Mouse (Mus musculus) embryonic fibroblast, embryonic 13.5 days (primary cell): ENCODE results near the gene Ado. TPM values are rescaled to one million over a fixed set of nuclear protein-coding genes. Genes with fewer than 3 reads are reported as not detected.
A peak's percentile ranks its signal among the peaks of the same experiment; 100 is the strongest.

Experiments
- H3K27ac ChIP-seq: 2 replicates; pipeline ENCODE4 v1.5.1; 2012; ENCODE audit warnings: low read length, control low read depth, inconsistent platforms; ENCODE audit not compliant: insufficient read depth
- H3K4me1 ChIP-seq: 2 replicates; pipeline ENCODE4 v1.6.1; 2011; ENCODE audit warnings: low read length; ENCODE audit not compliant: control insufficient read depth, insufficient read depth
- H3K4me3 ChIP-seq: 2 replicates; pipeline ENCODE4 v1.5.1; 2011; ENCODE audit warnings: mild to moderate bottlenecking, control low read depth, low read length; ENCODE audit not compliant: insufficient read depth
- CTCF ChIP-seq: IDR thresholded peaks from 2 replicates; pipeline ENCODE4 v1.5.1; 2011; ENCODE audit warnings: mild to moderate bottlenecking, control low read depth, low read length, moderate library complexity, borderline replicate concordance; ENCODE audit not compliant: insufficient read depth
- POLR2A ChIP-seq: IDR thresholded peaks from 2 replicates; pipeline ENCODE4 v1.6.1; 2011; ENCODE audit warnings: low read depth, mild to moderate bottlenecking, control low read depth, low read length, moderate library complexity
- polyA plus RNA-seq: library from polyadenylated mRNA; stranded (reverse); fragments of >200 nt; gene quantifications from 2 replicates; pipeline ENCODE4 v1.2.4, GENCODE M21; 2011; ENCODE audit warnings: low read depth; ENCODE audit not compliant: missing spikeins, insufficient read length

Gene Ado
- polyA plus RNA-seq, 1 experiment, result 24.7 TPM

DNA sequence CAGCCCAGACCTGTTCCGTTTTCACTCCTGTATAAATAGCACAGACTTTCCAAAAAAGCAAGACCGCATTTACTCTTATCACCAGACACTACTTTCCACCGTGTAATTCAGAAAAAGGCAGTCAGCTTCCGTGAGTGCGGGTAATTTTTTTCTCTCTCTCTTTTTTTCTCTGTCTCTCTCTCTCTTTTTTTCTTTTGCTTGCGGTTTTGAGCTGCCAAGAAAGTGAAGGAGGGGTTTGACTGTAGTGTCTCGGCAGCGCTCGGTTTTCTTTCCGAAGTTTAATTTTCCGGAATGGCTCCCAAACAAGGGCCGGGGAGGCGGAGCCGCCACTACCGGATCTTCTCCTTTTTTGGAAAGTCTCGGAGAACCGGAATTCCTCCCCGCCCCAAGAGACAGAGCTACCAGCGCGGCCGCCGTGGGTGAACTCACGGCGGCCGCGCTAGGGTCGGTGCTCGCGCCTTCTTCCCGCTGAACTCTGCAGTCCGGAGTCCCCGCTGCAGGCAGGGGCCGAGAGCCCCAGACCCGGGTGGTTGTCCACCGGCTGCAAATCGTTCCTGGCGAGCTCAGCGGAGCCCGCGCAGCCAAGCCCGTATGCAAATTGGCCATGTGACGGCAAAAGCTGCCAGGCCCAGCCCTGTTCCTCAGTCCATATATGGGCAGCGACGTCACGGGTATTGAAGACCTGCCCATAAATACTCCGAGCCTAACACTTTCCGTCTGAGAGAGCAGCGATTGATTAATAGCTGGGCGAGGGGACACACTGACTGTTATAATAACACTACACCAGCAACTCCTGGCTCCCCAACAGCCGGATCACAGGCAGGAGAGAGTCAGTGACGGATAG lies 11.4 kb downstream of the Ado start:
- peak overlapping the region; percentile 66 for H3K4me3 ChIP-seq
- no peaks in the 10 kb centered on the region for H3K4me1 ChIP-seq
- H3K27ac ChIP-seq, result peak overlapping the region; percentile 67
- no peak for TF ChIP-seq CTCF
- TF ChIP-seq POLR2A, result peak; percentile 66

DNA sequence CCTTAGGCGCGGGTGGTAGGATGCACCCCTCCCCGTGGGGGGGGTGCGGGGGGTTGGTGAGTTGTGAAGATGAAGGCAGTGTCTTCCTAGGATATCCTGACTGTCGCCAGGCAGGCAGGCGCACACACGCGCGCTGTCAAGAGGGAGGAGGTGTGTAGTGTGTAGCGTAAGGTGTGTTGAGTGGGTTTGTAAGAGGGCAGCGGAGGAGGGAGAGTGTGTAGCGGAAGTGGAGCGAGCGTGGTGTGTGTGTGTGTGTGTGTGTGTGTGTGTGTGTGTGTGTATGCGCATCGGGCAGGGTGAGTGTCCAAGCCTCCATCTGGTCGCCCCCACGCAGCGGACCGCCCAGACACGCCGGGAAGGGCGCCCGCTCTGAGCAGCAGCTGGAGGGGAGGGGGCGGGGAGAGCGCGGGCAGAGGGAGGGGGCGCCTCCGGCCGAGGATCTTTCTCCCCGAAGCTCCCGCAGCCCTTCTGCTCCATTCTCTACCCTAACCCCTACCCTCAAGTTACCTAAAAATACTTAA lies 12.1 kb downstream of the Ado start:
- no peaks in the 10 kb centered on the region for H3K4me1 ChIP-seq

DNA sequence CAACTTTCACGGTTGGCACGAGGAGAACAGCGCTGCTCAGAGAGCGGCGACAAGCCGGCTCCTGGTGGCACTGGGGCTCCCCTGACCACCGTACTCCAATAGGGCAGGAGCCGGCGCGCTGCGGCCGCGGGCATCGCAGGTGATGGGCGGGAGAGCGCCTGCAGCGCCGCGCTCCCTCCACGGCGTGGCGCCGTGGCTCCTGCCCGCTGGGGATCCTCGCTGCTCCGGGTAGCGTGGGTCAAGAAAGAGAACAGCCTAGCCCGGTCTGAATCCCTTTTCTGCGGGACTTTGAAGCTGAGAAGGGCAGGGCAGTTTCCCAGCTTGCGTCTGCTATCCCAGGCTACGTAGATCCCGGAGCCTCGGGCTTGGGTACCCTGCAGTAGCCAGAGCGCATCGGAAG lies 12.8 kb downstream of the Ado start:
- Histone ChIP-seq H3K4me1 (no peaks in the 10 kb centered on the region), H3K4me3 (peak overlapping the region; percentile 51), H3K27ac (peak overlapping the region; percentile 17; the same call in 1 of the 2 replicates)
- TF ChIP-seq CTCF, result peak; percentile 75
- no peak for TF ChIP-seq POLR2A

More for the DNA sequence above, 12.1 kb downstream of the Ado start:
- Histone ChIP-seq H3K27ac (peak overlapping the region; percentile 67), H3K4me3 (peak overlapping the region; percentile 51)
- TF ChIP-seq POLR2A, result peak; percentile 40; the same call in 1 of the 2 replicates
- no peak for TF ChIP-seq CTCF

DNA sequence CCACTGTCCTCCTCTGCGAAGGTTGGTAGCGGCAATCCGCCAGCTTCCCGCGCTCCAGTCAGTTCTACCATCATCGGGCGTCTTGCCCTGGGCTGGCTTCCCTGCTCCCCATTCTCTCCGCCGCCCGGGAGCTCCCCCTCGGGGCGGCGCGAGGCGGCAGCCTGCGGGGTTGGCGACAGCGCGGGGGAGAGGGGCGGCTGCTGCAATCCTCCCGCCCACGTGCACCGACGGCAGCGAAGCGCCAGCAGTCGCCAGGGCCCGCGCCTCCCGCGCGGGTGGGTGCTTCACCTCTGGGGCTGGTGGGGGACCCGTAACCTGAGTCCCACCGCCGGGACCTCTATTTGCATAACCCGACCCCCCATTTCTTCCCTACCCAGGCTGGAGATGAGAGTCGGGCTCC lies 13.5 kb downstream of the Ado start, which contains the start of gene Egr2:
Gene Egr2, plus strand, starts transcription at position 220 of the 400 bp plus-strand sequence.
- no peak for TF ChIP-seq CTCF
- TF ChIP-seq POLR2A, result no peak
- Histone ChIP-seq H3K27ac (peak within 1 kb of the TSS; percentile 17; the same call in 1 of the 2 replicates), H3K4me1 (no peaks in the 10 kb centered on the region), H3K4me3 (peak within 1 kb of the TSS; percentile 51)

DNA sequence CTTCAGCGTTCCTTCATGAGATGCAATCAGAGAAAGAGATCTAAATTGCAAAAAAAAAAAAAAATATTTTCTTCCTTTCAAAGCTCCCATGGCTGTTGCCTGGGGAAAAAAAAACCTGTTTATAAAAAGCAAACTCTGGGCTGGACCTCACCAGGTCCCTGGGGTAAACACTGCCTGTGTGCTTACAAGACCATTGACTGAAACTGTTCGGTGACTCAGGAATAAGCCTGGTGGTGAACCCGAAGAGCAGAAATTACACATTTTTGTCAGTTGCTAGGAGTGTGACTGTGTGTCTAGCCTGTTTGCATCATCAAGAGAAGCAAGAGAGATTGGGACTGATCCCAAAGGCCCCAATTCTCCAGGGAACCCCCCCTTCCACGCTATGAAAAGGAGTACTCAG lies 19.0 kb downstream of the Ado start:
- TF ChIP-seq CTCF (no peak), POLR2A (no peak)
- Histone ChIP-seq H3K4me1 (peaks cover 4% of the 10 kb centered on the region; the same call in 1 of the 2 replicates), H3K4me3 (no peak overlapping the region), H3K27ac (no peak overlapping the region; the same call in 1 of the 2 replicates)

DNA sequence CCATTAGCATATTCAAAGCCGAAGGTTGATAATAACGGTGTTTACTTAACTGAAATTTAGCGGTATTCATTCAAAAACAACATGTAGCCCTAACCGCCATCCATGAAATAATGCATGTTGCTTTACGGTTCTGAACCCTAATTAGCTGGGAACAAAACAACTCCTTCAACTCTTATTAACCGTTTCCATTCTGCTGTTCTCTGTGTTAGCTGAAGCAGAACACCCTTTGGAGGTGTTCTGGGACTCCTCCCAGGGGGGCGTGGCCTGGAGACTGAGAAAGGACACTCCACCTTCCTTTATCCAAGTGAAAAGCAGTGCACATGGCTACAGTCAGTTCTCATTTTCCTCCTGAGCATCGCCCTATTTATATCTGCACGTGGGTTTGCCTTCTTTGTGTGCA lies 22.3 kb downstream of the Ado start:
- no peak overlapping the region for H3K27ac ChIP-seq
- no peak overlapping the region for H3K4me3 ChIP-seq
- TF ChIP-seq CTCF (no peak), POLR2A (no peak)

DNA sequence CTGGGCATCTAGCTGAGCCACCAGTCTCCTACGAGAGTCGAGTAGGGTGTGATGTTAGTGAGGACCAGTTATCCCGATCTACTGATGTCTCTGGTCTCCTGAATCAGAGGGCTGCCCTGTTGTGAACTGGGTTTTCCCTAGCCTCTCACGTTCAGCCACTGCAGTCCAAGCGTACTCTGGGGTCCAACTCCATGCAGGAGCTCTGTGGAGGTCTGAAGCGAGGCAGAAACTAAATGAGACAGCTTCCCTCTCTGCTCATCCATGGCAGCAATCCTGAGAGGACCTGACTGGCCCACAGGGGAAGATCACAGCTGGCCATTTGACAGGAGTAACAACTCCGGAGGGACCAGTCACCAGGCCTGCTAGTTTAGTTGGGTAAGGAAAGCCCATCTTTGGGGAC lies 24.1 kb downstream of the Ado start:
- Histone ChIP-seq H3K4me3 (no peak overlapping the region), H3K27ac (no peak overlapping the region; the same call in 1 of the 2 replicates), H3K4me1 (peaks cover 10% of the 10 kb centered on the region)
- TF ChIP-seq POLR2A, result no peak
- no peak for TF ChIP-seq CTCF

More for the DNA sequence above, 22.3 kb downstream of the Ado start:
- peaks cover 10% of the 10 kb centered on the region for H3K4me1 ChIP-seq

DNA sequence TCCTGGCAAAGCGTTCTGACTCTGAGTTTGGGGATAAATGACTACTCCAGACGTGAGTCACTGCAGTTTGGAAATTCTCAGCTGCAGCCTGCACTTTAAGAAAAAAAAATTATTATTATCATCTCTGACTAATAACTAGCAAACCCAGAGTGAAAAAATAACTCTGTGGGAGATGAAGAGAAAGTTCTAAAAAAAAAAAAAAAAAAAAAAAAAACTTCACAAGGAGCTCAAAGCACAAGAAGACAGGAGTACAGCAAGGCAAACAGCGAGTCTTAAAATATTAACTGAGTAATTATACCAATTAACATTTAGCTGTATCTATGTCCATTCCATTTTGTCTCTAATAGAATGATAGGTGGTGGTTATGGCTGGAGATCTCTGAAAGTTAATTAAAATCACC lies 24.6 kb downstream of the Ado start:
- no peak overlapping the region for H3K4me3 ChIP-seq
- peaks cover 8% of the 10 kb centered on the region for H3K4me1 ChIP-seq
- no peak for TF ChIP-seq CTCF
- TF ChIP-seq POLR2A, result no peak
- H3K27ac ChIP-seq, result peak overlapping the region; percentile 51; the same call in 1 of the 2 replicates

DNA sequence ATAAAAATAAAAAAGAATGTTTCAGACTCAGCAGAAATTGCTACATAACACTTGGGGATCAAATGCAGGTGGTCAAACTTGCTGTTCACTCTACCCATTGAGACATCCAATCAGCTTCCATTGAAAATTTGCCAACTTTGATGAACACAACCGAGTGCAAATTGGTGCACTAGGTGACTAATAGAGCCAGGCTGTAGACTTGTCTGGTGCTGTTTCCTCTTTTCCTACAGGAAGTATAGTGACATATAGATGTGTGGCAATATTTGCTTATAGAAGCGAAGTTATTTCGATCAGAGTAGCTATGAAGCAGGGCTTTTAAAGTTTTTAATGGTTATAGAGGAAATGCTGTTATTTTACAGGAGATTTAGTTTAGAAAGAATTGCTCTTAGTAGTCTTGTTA lies 30.0 kb downstream of the Ado start:
- TF ChIP-seq POLR2A (no peak), CTCF (no peak)
- H3K4me3 ChIP-seq, result no peak overlapping the region
- H3K27ac ChIP-seq, result no peak overlapping the region
- peaks cover 1% of the 10 kb centered on the region; the same call in 1 of the 2 replicates for H3K4me1 ChIP-seq

DNA sequence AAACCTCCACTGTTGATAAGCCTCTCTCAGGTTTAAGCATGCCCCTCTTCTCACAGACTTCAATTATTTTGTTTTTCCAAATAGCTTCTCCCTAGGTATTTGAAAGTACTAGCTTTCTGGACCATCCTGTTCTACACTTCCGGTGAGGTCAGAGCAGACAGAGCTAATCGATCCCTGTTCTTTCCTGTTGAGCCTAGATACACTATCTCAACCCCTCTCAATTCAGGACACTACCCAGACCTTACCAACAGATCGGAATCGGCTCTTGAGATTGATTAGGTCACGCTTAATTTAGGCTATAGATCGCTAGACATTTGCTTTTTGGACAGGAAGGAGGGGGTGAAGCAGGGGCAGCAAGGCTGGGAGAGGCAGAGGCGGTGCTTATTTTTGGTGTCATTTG lies 35.9 kb downstream of the Ado start:
- TF ChIP-seq CTCF (no peak), POLR2A (no peak)
- no peak overlapping the region for H3K4me3 ChIP-seq

DNA sequence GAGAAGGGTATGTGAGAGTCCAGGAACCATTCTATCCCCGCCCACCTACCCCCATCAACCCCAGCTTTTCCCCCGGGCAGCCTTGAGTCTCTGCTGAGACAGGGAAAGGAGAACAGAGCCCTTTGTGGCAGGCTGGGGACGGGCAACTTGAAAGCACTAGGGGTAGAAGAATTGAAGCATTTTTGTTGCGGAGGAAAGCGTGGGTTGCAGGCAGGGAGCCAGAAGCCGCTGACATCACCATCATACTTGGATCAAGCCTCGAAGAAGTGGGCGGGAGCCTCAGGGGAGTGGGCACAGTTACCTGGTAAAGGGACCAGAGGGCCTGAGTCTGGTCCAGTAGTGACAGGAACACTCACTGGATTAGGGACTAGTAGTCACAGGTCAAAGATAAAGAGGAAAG lies 36.5 kb downstream of the Ado start:
- no peak overlapping the region for H3K27ac ChIP-seq
- no peaks in the 10 kb centered on the region for H3K4me1 ChIP-seq
- H3K4me3 ChIP-seq, result no peak overlapping the region
- TF ChIP-seq CTCF (no peak), POLR2A (no peak)

More for the DNA sequence above, 35.9 kb downstream of the Ado start:
- H3K27ac ChIP-seq, result no peak overlapping the region
- no peaks in the 10 kb centered on the region for H3K4me1 ChIP-seq
